Mouse (Mus musculus): Measurements from ENCODE around the gene Gas2l3. TPM values are rescaled to one million over a fixed set of nuclear protein-coding genes. Genes with fewer than 3 reads are reported as not detected.
A peak's percentile ranks its signal among the peaks of the same experiment; 100 is the strongest.

Gene Gas2l3
- polyA plus RNA-seq, 1 experiment: 0.88 TPM

GRCm38 (mm10) chr10:89453068-89453641 lies 9.4 kb upstream of the Gas2l3 start:
- no peak overlapping the region for H3K4me3 ChIP-seq (ENCODE audit: insufficient read depth, low read length)
- no peak for TF ChIP-seq CTCF (IDR thresholded peaks at IDR 0.05; ENCODE audit: extremely low read depth, insufficient read depth, low read length)
- no peak for TF ChIP-seq POLR2A (IDR thresholded peaks at IDR 0.05; ENCODE audit: extremely low read depth, insufficient read depth, low read length)
- no peak overlapping the region for H3K27ac ChIP-seq (ENCODE audit: insufficient read depth, low read length)
- no peaks in the 10 kb centered on the region for H3K4me1 ChIP-seq (ENCODE audit: control insufficient read depth, insufficient read depth, low read length)

- TF ChIP-seq POLR2A (IDR thresholded peaks at IDR 0.05; ENCODE audit: extremely low read depth, insufficient read depth, low read length): no peak
- TF ChIP-seq CTCF (IDR thresholded peaks at IDR 0.05; ENCODE audit: extremely low read depth, insufficient read depth, low read length): no peak
- H3K4me1 ChIP-seq (ENCODE audit: control insufficient read depth, insufficient read depth, low read length): no peaks in the 10 kb centered on the region
- no peak overlapping the region for H3K4me3 ChIP-seq (ENCODE audit: insufficient read depth, low read length)
- no peak overlapping the region for H3K27ac ChIP-seq (ENCODE audit: insufficient read depth, low read length)
These were observed 6.6 kb upstream of the Gas2l3 start for GRCm38 (mm10) chr10:89450411-89450810.

GRCm38 (mm10) chr10:89444381-89444780 lies 614 bp upstream of the Gas2l3 start:
- TF ChIP-seq POLR2A (IDR thresholded peaks at IDR 0.05; ENCODE audit: extremely low read depth, insufficient read depth, low read length): no peak
- TF ChIP-seq CTCF (IDR thresholded peaks at IDR 0.05; ENCODE audit: extremely low read depth, insufficient read depth, low read length): no peak
- H3K4me1 ChIP-seq (ENCODE audit: control insufficient read depth, insufficient read depth, low read length): no peaks in the 10 kb centered on the region
- H3K27ac ChIP-seq (ENCODE audit: insufficient read depth, low read length): no peak overlapping the region
- H3K4me3 ChIP-seq (ENCODE audit: insufficient read depth, low read length): peak overlapping the region; percentile 89; the same call in 1 of the 2 replicates

GRCm38 (mm10) chr10:89443115-89443622 lies 598 bp downstream of the Gas2l3 start:
- Histone ChIP-seq H3K27ac (ENCODE audit: insufficient read depth, low read length) (no peak overlapping the region), H3K4me3 (ENCODE audit: insufficient read depth, low read length) (peak overlapping the region; percentile 89)
- TF ChIP-seq CTCF (IDR thresholded peaks at IDR 0.05; ENCODE audit: extremely low read depth, insufficient read depth, low read length) (no peak), POLR2A (IDR thresholded peaks at IDR 0.05; ENCODE audit: extremely low read depth, insufficient read depth, low read length) (no peak)

GRCm38 (mm10) chr10:89442640-89443039 lies 1.1 kb downstream of the Gas2l3 start:
- TF ChIP-seq CTCF (IDR thresholded peaks at IDR 0.05; ENCODE audit: extremely low read depth, insufficient read depth, low read length): no peak
- TF ChIP-seq POLR2A (IDR thresholded peaks at IDR 0.05; ENCODE audit: extremely low read depth, insufficient read depth, low read length): no peak
- peak overlapping the region; percentile 89; the same call in 1 of the 2 replicates for H3K4me3 ChIP-seq (ENCODE audit: insufficient read depth, low read length)
- H3K4me1 ChIP-seq (ENCODE audit: control insufficient read depth, insufficient read depth, low read length): no peaks in the 10 kb centered on the region

More at GRCm38 (mm10) chr10:89443115-89443622, 598 bp downstream of the Gas2l3 start:
- H3K4me1 ChIP-seq (ENCODE audit: control insufficient read depth, insufficient read depth, low read length): no peaks in the 10 kb centered on the region

GRCm38 (mm10) chr10:89441961-89442360 lies 1.8 kb downstream of the Gas2l3 start:
- Histone ChIP-seq H3K4me3 (ENCODE audit: insufficient read depth, low read length) (no peak overlapping the region; the same call in 1 of the 2 replicates), H3K4me1 (ENCODE audit: control insufficient read depth, insufficient read depth, low read length) (no peaks in the 10 kb centered on the region), H3K27ac (ENCODE audit: insufficient read depth, low read length) (no peak overlapping the region)
- TF ChIP-seq POLR2A (IDR thresholded peaks at IDR 0.05; ENCODE audit: extremely low read depth, insufficient read depth, low read length): no peak
- no peak for TF ChIP-seq CTCF (IDR thresholded peaks at IDR 0.05; ENCODE audit: extremely low read depth, insufficient read depth, low read length)

More at GRCm38 (mm10) chr10:89442640-89443039, 1.1 kb downstream of the Gas2l3 start:
- no peak overlapping the region for H3K27ac ChIP-seq (ENCODE audit: insufficient read depth, low read length)

GRCm38 (mm10) chr10:89439380-89439779 lies 4.4 kb downstream of the Gas2l3 start:
- Histone ChIP-seq H3K4me3 (ENCODE audit: insufficient read depth, low read length) (no peak overlapping the region), H3K27ac (ENCODE audit: insufficient read depth, low read length) (no peak overlapping the region), H3K4me1 (ENCODE audit: control insufficient read depth, insufficient read depth, low read length) (no peaks in the 10 kb centered on the region)
- TF ChIP-seq CTCF (IDR thresholded peaks at IDR 0.05; ENCODE audit: extremely low read depth, insufficient read depth, low read length): no peak
- TF ChIP-seq POLR2A (IDR thresholded peaks at IDR 0.05; ENCODE audit: extremely low read depth, insufficient read depth, low read length): no peak

- H3K4me3 ChIP-seq (ENCODE audit: insufficient read depth, low read length): no peak overlapping the region
- H3K27ac ChIP-seq (ENCODE audit: insufficient read depth, low read length): no peak overlapping the region
- TF ChIP-seq POLR2A (IDR thresholded peaks at IDR 0.05; ENCODE audit: extremely low read depth, insufficient read depth, low read length): no peak
- no peak for TF ChIP-seq CTCF (IDR thresholded peaks at IDR 0.05; ENCODE audit: extremely low read depth, insufficient read depth, low read length)
- no peaks in the 10 kb centered on the region for H3K4me1 ChIP-seq (ENCODE audit: control insufficient read depth, insufficient read depth, low read length)
These were observed 5.8 kb downstream of the Gas2l3 start for GRCm38 (mm10) chr10:89437996-89438395.

- Histone ChIP-seq H3K27ac (ENCODE audit: insufficient read depth, low read length) (no peak overlapping the region), H3K4me1 (ENCODE audit: control insufficient read depth, insufficient read depth, low read length) (no peaks in the 10 kb centered on the region), H3K4me3 (ENCODE audit: insufficient read depth, low read length) (no peak overlapping the region)
- TF ChIP-seq CTCF (IDR thresholded peaks at IDR 0.05; ENCODE audit: extremely low read depth, insufficient read depth, low read length): no peak
- TF ChIP-seq POLR2A (IDR thresholded peaks at IDR 0.05; ENCODE audit: extremely low read depth, insufficient read depth, low read length): no peak
These were observed 6.3 kb downstream of the Gas2l3 start for GRCm38 (mm10) chr10:89437472-89437871.

- H3K4me1 ChIP-seq (ENCODE audit: control insufficient read depth, insufficient read depth, low read length): no peaks in the 10 kb centered on the region
- no peak overlapping the region for H3K27ac ChIP-seq (ENCODE audit: insufficient read depth, low read length)
- no peak overlapping the region for H3K4me3 ChIP-seq (ENCODE audit: insufficient read depth, low read length)
- TF ChIP-seq CTCF (IDR thresholded peaks at IDR 0.05; ENCODE audit: extremely low read depth, insufficient read depth, low read length) (no peak), POLR2A (IDR thresholded peaks at IDR 0.05; ENCODE audit: extremely low read depth, insufficient read depth, low read length) (no peak)
These were observed 7.8 kb downstream of the Gas2l3 start for GRCm38 (mm10) chr10:89435920-89436319.
